Mouse (Mus musculus): ENCODE data around the gene Abcb11. TPM values are rescaled to one million over a fixed set of nuclear protein-coding genes. Genes with fewer than 3 reads are reported as not detected.

The Abcb11 gene
- 0.04 and 0.13 TPM in 2 replicates for polyA plus RNA-seq (2015; fragmentation: Nextera tagmentation; extraction: Ambion mirVana)

DNA sequence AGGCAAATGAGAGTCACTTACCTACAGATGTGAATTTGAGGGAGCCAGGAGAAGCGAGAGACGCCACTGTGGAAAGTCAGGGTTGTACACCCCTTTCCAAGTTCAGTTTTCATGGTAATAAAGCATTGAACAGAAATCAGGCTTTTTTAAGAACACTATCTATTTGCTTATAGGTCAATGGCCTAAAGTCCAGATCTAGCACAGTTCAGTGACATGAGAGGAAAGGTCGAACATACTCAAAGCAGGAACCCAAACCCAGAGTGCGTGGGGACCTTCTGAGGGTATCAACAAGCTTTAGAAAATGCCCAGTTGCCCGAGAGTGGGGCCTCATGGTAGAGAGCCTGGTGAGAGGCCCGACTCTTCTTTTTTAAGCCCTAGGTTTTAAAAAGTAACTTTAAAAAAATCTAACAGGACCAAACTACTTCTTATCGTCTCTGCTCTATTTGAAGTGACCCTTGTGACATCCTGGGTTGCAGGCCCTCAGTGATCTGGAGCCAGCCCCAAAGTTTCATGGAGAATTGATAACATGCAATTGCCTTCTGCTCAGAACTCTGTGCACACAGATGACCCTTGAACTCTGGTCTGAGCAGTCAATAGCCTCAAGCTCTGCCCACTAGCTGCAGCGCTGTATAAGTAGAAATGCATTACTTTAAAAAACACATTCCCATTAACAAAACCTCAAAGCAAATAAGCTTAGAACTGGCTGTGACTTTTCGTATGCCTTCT is at the start of gene Abcb11:
TSS of gene Abcb11 (minus strand) at position 121 of the 726 bp plus-strand sequence.
- no peaks in the 10 kb centered on the region for H3K4me1 ChIP-seq (ENCODE audit: control insufficient read depth, insufficient read depth, low read length)
- WGBS, result 79% methylated on average over 9 of the region's 9 CpGs
- H3K36me3 ChIP-seq (ENCODE audit: control insufficient read depth, insufficient read depth), result no peaks in the 10 kb centered on the region
- H3K27ac ChIP-seq (ENCODE audit: low read length), result no peak within 1 kb of the TSS
- no peak within 1 kb of the TSS for H3K4me3 ChIP-seq (ENCODE audit: low read length)
- ATAC-seq (replicated peaks; ENCODE audit: extremely low read depth, insufficient read depth, low FRiP score), result no peak
- H3K9me3 ChIP-seq (replicated peaks; ENCODE audit: control insufficient read depth, low read length), result no peaks in the 10 kb centered on the region
- no peak within 1 kb of the TSS for H3K4me2 ChIP-seq (ENCODE audit: low read depth, low read length)
- H3K9ac ChIP-seq (ENCODE audit: low read length), result no peak within 1 kb of the TSS
- no peaks in the 10 kb centered on the region for H3K27me3 ChIP-seq (ENCODE audit: control insufficient read depth, insufficient read depth, low read length)

DNA sequence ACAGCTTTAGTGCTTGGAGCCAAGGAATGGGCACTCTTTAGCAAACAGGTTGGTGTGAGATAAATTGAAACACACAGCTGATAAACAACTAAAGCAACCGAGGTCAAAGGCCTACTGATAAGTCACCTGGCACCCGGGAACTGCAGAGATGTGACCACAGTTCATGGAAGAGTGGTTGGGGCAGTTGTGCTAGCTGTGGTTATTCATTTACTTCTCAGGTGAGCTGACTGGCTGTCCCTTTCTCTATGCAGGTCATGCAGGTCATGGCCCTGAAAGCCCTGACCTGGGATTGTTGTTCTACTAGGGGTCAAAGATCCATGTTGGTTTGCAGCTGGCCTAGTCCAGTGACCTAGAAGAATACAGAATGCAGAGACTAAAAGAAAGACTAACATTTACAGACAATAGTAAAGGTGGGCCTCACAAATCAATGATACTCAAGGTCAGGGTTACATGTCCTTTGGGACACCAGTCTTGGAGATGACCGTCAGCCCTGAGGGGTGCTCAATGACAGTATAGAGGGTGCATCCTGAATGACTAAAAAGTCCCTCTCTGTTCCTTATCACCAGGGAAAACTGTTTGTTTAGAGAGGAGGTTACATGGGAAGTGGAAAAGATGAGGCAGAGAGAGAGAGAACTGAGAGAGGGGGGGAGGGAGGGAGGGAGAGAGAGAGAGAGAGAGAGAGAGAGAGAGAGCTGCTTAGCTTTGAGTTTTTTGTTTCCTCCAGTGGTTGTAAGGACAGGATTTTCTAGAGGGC is 43.9 kb upstream of the Abcb11 start:
- no peaks in the 10 kb centered on the region for H3K27me3 ChIP-seq (ENCODE audit: control insufficient read depth, insufficient read depth, low read length)
- H3K4me2 ChIP-seq (ENCODE audit: low read depth, low read length), result no peak overlapping the region
- ATAC-seq (replicated peaks; ENCODE audit: extremely low read depth, insufficient read depth, low FRiP score), result no peak
- H3K9me3 ChIP-seq (replicated peaks; ENCODE audit: control insufficient read depth, low read length), result no peaks in the 10 kb centered on the region
- H3K36me3 ChIP-seq (ENCODE audit: control insufficient read depth, insufficient read depth), result no peaks in the 10 kb centered on the region
- 44% methylated on average over 3 of the region's 3 CpGs for WGBS
- H3K27ac ChIP-seq (ENCODE audit: low read length), result no peak overlapping the region
- no peak overlapping the region for H3K4me3 ChIP-seq (ENCODE audit: low read length)
- H3K4me1 ChIP-seq (ENCODE audit: control insufficient read depth, insufficient read depth, low read length), result no peaks in the 10 kb centered on the region
- no peak overlapping the region for H3K9ac ChIP-seq (ENCODE audit: low read length)

DNA sequence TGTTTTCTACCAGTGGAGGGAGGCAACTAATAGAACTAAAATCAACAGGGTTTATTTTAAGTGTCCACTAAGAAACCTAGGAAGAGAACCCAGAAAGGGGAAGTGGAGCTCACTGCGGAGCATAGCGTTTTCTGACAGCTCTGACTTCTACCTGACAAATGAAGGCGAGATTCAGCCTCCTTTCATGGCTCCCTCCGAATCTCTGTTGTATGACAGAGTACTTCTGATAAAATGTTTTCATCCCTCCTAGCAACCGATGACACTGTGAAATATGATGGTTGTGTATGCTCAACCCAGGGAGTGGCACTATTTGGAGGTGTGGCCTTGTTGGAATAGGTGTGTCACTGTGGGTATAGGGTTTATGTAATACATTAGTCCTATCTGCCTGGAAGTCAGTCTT is 40.4 kb upstream of the Abcb11 start:
- Histone ChIP-seq H3K4me1 (ENCODE audit: control insufficient read depth, insufficient read depth, low read length) (no peaks in the 10 kb centered on the region), H3K9me3 (replicated peaks; ENCODE audit: control insufficient read depth, low read length) (no peaks in the 10 kb centered on the region), H3K9ac (ENCODE audit: low read length) (no peak overlapping the region), H3K27me3 (ENCODE audit: control insufficient read depth, insufficient read depth, low read length) (no peaks in the 10 kb centered on the region), H3K4me3 (ENCODE audit: low read length) (no peak overlapping the region), H3K4me2 (ENCODE audit: low read depth, low read length) (no peak overlapping the region), H3K27ac (ENCODE audit: low read length) (no peak overlapping the region), H3K36me3 (ENCODE audit: control insufficient read depth, insufficient read depth) (no peaks in the 10 kb centered on the region)
- 72% methylated on average over 5 of the region's 5 CpGs for WGBS
- no peak for ATAC-seq (replicated peaks; ENCODE audit: extremely low read depth, insufficient read depth, low FRiP score)

DNA sequence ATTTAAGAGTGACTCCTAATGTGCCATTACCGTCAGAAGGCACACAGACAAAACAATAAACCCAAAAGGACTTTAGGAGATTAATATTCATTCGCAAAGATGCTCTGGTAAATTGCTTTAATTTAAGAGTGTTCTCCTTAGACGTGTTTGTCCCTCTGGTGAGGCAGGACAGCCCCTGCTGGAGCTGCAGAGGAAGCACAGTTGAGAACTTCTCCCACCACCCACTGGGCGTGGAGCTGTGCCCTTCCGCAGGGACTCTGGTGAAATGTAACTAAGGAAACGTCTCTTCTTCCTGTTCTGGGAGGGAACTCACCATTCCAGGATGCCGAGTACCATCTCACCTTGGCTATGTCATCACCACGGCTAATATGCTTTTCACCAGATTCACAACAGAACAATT is 39.3 kb upstream of the Abcb11 start:
- whole genome bisulfite sequencing, result 44% methylated on average over 8 of the region's 8 CpGs
- no peak overlapping the region for H3K9ac ChIP-seq (ENCODE audit: low read length)

DNA sequence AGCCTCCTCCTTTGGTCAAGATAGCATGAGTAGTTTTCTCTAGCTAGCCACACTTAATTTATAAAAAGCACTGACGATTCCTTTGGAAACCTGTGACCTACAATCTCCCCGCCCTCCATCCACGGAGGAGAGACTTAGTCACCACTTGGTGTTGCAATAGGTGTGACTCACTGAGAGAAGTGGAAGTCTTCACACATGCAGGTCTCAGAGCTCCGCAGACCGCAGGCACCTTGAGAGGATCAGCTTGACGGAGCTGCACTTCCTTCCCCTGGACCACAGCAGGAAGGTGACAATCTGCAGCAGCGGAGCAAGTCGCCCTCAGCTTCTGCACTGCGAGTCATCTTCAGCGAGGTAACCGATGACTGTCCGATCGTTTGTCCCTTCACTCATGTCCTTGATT is 37.9 kb upstream of the Abcb11 start, which contains the start of gene Dhrs9:
TSS of gene Dhrs9 (plus strand) at position 165 of the 400 bp plus-strand sequence.
- no peaks in the 10 kb centered on the region for H3K4me1 ChIP-seq (ENCODE audit: control insufficient read depth, insufficient read depth, low read length)
- no peaks in the 10 kb centered on the region for H3K9me3 ChIP-seq (replicated peaks; ENCODE audit: control insufficient read depth, low read length)
- H3K27me3 ChIP-seq (ENCODE audit: control insufficient read depth, insufficient read depth, low read length), result no peaks in the 10 kb centered on the region
- no peak within 1 kb of the TSS for H3K4me3 ChIP-seq (ENCODE audit: low read length)
- H3K9ac ChIP-seq (ENCODE audit: low read length), result no peak within 1 kb of the TSS
- WGBS, result 35% methylated on average over 13 of the region's 13 CpGs
- no peak within 1 kb of the TSS for H3K27ac ChIP-seq (ENCODE audit: low read length)
- H3K36me3 ChIP-seq (ENCODE audit: control insufficient read depth, insufficient read depth), result no peaks in the 10 kb centered on the region
- no peak; the same call in 1 of the 2 replicates for ATAC-seq (replicated peaks; ENCODE audit: extremely low read depth, insufficient read depth, low FRiP score)
- no peak within 1 kb of the TSS for H3K4me2 ChIP-seq (ENCODE audit: low read depth, low read length)

More for the DNA sequence above, 39.3 kb upstream of the Abcb11 start:
- Histone ChIP-seq H3K4me1 (ENCODE audit: control insufficient read depth, insufficient read depth, low read length) (no peaks in the 10 kb centered on the region), H3K9me3 (replicated peaks; ENCODE audit: control insufficient read depth, low read length) (no peaks in the 10 kb centered on the region), H3K4me2 (ENCODE audit: low read depth, low read length) (no peak overlapping the region), H3K27ac (ENCODE audit: low read length) (no peak overlapping the region), H3K36me3 (ENCODE audit: control insufficient read depth, insufficient read depth) (no peaks in the 10 kb centered on the region), H3K27me3 (ENCODE audit: control insufficient read depth, insufficient read depth, low read length) (no peaks in the 10 kb centered on the region), H3K4me3 (ENCODE audit: low read length) (no peak overlapping the region)
- ATAC-seq (replicated peaks; ENCODE audit: extremely low read depth, insufficient read depth, low FRiP score), result no peak

DNA sequence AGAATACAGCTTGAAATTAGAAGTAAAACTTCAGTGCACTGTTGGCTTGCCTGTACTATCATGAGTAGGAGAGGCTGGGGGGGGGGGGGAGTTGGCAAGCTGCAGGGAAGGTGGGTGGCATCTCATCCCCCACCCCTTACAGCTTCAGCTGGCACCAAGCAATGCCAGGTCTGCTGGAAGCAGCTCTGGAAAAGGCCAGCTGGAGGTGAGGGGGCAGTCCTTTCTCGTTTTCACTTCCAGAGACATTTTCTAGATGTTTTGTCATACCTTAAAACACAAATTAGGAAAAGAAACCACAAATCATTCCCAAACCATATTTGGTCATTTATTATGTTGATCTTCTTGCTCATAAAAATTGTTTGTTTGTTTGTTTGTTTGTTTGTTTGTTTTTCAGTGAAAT is 37.4 kb upstream of the Abcb11 start:
- H3K4me2 ChIP-seq (ENCODE audit: low read depth, low read length), result no peak overlapping the region
- H3K27ac ChIP-seq (ENCODE audit: low read length), result no peak overlapping the region
- no peaks in the 10 kb centered on the region for H3K9me3 ChIP-seq (replicated peaks; ENCODE audit: control insufficient read depth, low read length)
- 40% methylated on average over 1 of the region's 1 CpGs for WGBS
- H3K36me3 ChIP-seq (ENCODE audit: control insufficient read depth, insufficient read depth), result no peaks in the 10 kb centered on the region
- no peaks in the 10 kb centered on the region for H3K27me3 ChIP-seq (ENCODE audit: control insufficient read depth, insufficient read depth, low read length)
- no peak overlapping the region for H3K9ac ChIP-seq (ENCODE audit: low read length)
- H3K4me1 ChIP-seq (ENCODE audit: control insufficient read depth, insufficient read depth, low read length), result no peaks in the 10 kb centered on the region
- no peak overlapping the region for H3K4me3 ChIP-seq (ENCODE audit: low read length)
- no peak for ATAC-seq (replicated peaks; ENCODE audit: extremely low read depth, insufficient read depth, low FRiP score)

DNA sequence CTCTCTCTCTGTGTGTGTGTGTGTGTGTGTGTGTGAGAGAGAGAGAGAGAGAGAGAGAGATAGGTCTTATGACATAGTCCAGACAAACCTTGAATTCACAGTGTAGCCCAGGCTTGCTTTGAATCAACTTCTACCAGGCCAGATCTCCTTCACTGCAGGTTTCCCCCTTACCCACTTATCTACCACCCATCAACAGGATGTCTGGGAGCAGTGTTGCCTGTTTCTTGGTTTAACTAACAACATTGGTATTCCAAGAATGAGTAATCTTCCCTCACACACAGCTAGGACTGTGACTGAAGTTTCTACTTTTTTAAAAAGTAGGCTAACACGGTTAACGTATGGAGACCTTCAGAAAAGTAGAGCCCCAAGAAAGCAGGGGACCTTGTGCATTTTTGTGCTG is 34.4 kb upstream of the Abcb11 start:
- ATAC-seq (replicated peaks; ENCODE audit: extremely low read depth, insufficient read depth, low FRiP score), result no peak
- no peak overlapping the region for H3K4me2 ChIP-seq (ENCODE audit: low read depth, low read length)
- WGBS, result 51% methylated on average over 2 of the region's 2 CpGs
- H3K4me1 ChIP-seq (ENCODE audit: control insufficient read depth, insufficient read depth, low read length), result no peaks in the 10 kb centered on the region
- H3K36me3 ChIP-seq (ENCODE audit: control insufficient read depth, insufficient read depth), result no peaks in the 10 kb centered on the region
- no peaks in the 10 kb centered on the region for H3K9me3 ChIP-seq (replicated peaks; ENCODE audit: control insufficient read depth, low read length)
- no peak overlapping the region for H3K27ac ChIP-seq (ENCODE audit: low read length)
- no peak overlapping the region for H3K9ac ChIP-seq (ENCODE audit: low read length)
- H3K27me3 ChIP-seq (ENCODE audit: control insufficient read depth, insufficient read depth, low read length), result no peaks in the 10 kb centered on the region
- no peak overlapping the region for H3K4me3 ChIP-seq (ENCODE audit: low read length)

DNA sequence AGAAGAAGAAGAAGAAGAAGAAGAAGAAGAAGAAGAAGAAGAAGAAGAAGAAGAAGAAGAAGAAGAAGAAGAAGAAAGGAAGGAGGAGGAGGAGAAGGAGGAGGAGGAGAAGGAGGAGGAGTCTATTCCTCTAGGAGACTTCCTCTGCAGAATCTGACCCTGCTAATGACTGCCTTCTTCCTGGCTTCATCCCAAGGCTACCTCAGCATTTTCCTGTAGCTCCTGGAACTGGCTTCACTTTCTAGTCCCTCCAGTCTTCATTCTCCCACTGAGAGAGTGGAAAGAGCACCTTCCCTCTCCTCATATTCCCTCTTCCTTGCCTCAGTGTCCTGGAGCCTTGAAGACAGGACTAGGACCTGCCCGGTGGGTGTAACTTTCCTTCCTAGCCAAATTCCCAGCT is 22.9 kb upstream of the Abcb11 start:
- Histone ChIP-seq H3K36me3 (ENCODE audit: control insufficient read depth, insufficient read depth) (no peaks in the 10 kb centered on the region), H3K27me3 (ENCODE audit: control insufficient read depth, insufficient read depth, low read length) (no peaks in the 10 kb centered on the region), H3K4me3 (ENCODE audit: low read length) (no peak overlapping the region), H3K4me2 (ENCODE audit: low read depth, low read length) (no peak overlapping the region), H3K27ac (ENCODE audit: low read length) (no peak overlapping the region), H3K9ac (ENCODE audit: low read length) (no peak overlapping the region), H3K4me1 (ENCODE audit: control insufficient read depth, insufficient read depth, low read length) (no peaks in the 10 kb centered on the region), H3K9me3 (replicated peaks; ENCODE audit: control insufficient read depth, low read length) (no peaks in the 10 kb centered on the region)
- ATAC-seq (replicated peaks; ENCODE audit: extremely low read depth, insufficient read depth, low FRiP score), result no peak
- WGBS, result 96% methylated on average over 1 of the region's 1 CpGs

DNA sequence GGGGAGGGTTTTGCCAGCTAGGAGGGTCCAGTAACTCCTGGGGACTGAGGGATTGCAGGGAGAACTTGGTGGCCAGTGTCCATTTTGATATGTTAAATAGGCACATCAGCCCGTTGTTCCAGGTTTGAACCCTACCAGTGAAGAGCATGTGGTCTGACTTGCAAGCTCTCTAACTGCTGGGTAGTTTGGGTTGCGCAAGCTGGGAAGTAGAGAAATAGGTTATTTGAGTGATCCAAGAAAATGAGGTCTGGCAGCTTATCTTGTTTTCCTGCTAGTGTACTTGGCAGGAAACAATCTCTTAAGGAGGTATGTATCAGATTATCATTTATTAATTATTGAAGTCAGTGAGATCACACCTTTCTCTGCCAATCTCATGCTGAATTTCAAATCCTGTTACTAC is 22.4 kb upstream of the Abcb11 start:
- ATAC-seq (replicated peaks; ENCODE audit: extremely low read depth, insufficient read depth, low FRiP score), result no peak
- 81% methylated on average over 2 of the region's 2 CpGs for WGBS
- Histone ChIP-seq H3K27me3 (ENCODE audit: control insufficient read depth, insufficient read depth, low read length) (no peaks in the 10 kb centered on the region), H3K36me3 (ENCODE audit: control insufficient read depth, insufficient read depth) (no peaks in the 10 kb centered on the region), H3K4me1 (ENCODE audit: control insufficient read depth, insufficient read depth, low read length) (no peaks in the 10 kb centered on the region), H3K27ac (ENCODE audit: low read length) (no peak overlapping the region), H3K4me2 (ENCODE audit: low read depth, low read length) (no peak overlapping the region), H3K9me3 (replicated peaks; ENCODE audit: control insufficient read depth, low read length) (no peaks in the 10 kb centered on the region), H3K9ac (ENCODE audit: low read length) (no peak overlapping the region), H3K4me3 (ENCODE audit: low read length) (no peak overlapping the region)

Data from heart, embryonic 16.5 days (tissue).